Mouse (Mus musculus): ENCODE results near the gene Kif6. TPM values are rescaled to one million over a fixed set of nuclear protein-coding genes. Genes with fewer than 3 reads are reported as not detected.

The Kif6 gene
- total RNA-seq, 1 experiment: 0.36 TPM

DNA sequence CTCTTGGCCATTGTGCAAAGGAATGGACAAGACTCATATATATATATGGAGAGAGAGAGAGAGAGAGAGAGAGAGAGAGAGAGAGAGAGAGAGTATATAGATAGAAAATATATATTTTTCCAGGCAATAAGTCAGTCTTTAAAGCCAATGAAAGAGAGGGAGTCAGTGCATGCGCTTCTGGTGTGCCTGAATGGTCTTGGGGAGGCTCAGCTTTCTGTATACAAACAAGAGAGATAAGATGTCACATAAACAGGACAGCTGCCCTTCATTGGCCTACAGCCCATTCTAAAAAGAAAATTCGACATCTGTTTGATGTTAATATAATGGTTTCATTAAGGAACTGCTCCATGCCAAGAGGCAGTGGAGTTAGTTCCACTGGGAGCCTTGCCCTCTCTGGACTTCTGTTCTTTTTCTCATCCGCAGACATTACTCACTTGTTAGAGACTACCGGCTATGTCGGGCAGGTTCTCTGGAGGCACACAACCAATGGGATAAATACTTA is 219.2 kb downstream of the Kif6 start:
- DNase-seq (ENCODE audit: low read depth, low spot score): no peak
- H3K9me3 ChIP-seq (ENCODE audit: control insufficient read depth, insufficient read depth, low read depth, low read length): no peaks in the 10 kb centered on the region
- in situ Hi-C loops (cut with MboI; ENCODE audit: low sequenced_read_pairs in 2 of 2, unreplicated experiment in 2 of 2): no loop called here

DNA sequence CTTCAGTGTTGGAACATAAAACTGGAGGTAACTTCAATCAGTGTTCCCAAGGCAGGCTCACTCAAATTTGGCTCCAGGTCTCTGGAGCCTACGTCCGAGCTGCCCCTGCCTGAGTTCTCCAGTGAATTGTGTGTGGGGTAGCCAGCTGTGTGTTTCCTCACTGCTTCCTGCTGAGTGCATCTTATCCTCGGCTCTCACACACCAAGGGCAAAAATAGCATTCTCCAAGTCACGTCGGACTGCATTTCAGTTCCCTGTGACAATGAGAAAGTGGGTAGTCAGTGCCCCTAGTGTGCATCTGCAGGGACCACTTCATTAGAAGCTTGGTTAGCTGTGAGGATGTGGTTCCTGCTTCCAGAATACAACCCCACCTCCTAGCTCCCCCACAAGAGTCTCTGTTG is 222.5 kb downstream of the Kif6 start:
- TF ChIP-seq ZNF384 (IDR thresholded peaks at IDR 0.05; ENCODE audit: low read depth, low read length) (no peak), MAFK (IDR thresholded peaks at IDR 0.05; ENCODE audit: insufficient read depth, low read depth, low read length) (no peak), CHD2 (IDR thresholded peaks at IDR 0.05; ENCODE audit: low read depth, low read length) (no peak), HCFC1 (IDR thresholded peaks at IDR 0.05; ENCODE audit: borderline replicate concordance, insufficient read depth, low read length) (no peak), ZC3H11A (IDR thresholded peaks at IDR 0.05; ENCODE audit: borderline replicate concordance, low read depth, low read length) (no peak)
- Histone ChIP-seq H3K36me3 (ENCODE audit: control insufficient read depth, insufficient read depth, low read length, poor library complexity, severe bottlenecking) (no peaks in the 10 kb centered on the region), H3K9me3 (ENCODE audit: control insufficient read depth, insufficient read depth, low read depth, low read length) (no peaks in the 10 kb centered on the region), H3K27ac (ENCODE audit: insufficient read depth, low read depth, low read length, poor library complexity, severe bottlenecking) (no peak overlapping the region), H3K9ac (ENCODE audit: insufficient read depth, low read depth, low read length, poor library complexity, severe bottlenecking) (no peak overlapping the region), H3K4me3 (ENCODE audit: insufficient read depth in 1 of 2, low read depth in 1 of 2, low read length in 2 of 2, poor library complexity in 1 of 2, severe bottlenecking in 1 of 2) (no peak overlapping the region), H3K4me1 (ENCODE audit: control insufficient read depth in 2 of 2, insufficient read depth in 2 of 2, low read length in 2 of 2, poor library complexity in 1 of 2) (no peaks in the 10 kb centered on the region)
- no peak for DNase-seq (ENCODE audit: low read depth, low spot score)
- in situ Hi-C loops (cut with MboI; ENCODE audit: low sequenced_read_pairs in 2 of 2, unreplicated experiment in 2 of 2): no loop called here

More for the DNA sequence above, 219.2 kb downstream of the Kif6 start:
- H3K27ac ChIP-seq (ENCODE audit: insufficient read depth, low read depth, low read length, poor library complexity, severe bottlenecking): no peak overlapping the region
- no peak overlapping the region for H3K4me3 ChIP-seq (ENCODE audit: insufficient read depth in 1 of 2, low read depth in 1 of 2, low read length in 2 of 2, poor library complexity in 1 of 2, severe bottlenecking in 1 of 2)
- H3K4me1 ChIP-seq (ENCODE audit: control insufficient read depth in 2 of 2, insufficient read depth in 2 of 2, low read length in 2 of 2, poor library complexity in 1 of 2): no peaks in the 10 kb centered on the region
- no peak overlapping the region for H3K9ac ChIP-seq (ENCODE audit: insufficient read depth, low read depth, low read length, poor library complexity, severe bottlenecking)
- H3K36me3 ChIP-seq (ENCODE audit: control insufficient read depth, insufficient read depth, low read length, poor library complexity, severe bottlenecking): no peaks in the 10 kb centered on the region
- TF ChIP-seq ZC3H11A (IDR thresholded peaks at IDR 0.05; ENCODE audit: borderline replicate concordance, low read depth, low read length): no peak
- TF ChIP-seq MAFK (IDR thresholded peaks at IDR 0.05; ENCODE audit: insufficient read depth, low read depth, low read length): no peak
- no peak for TF ChIP-seq HCFC1 (IDR thresholded peaks at IDR 0.05; ENCODE audit: borderline replicate concordance, insufficient read depth, low read length)
- TF ChIP-seq ZNF384 (IDR thresholded peaks at IDR 0.05; ENCODE audit: low read depth, low read length): no peak

DNA sequence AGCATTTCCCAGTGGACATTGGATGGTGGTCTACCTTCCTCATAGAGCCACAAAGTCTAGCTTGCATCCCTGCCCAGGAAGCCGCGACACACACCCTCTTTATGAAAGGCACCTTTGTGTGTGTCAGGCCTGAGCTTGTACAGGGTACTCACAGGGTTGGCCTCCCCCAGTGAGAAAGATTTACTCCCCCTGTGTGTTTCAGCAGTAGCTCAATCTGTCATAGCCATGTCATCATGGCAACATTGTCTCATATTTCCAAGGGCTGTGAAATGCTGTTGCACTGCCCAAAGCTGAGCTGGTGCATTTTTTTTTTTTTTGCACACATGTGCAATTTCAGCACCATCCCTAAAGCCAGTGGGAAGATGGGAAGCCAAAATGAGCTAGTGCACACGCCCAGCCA is 224.3 kb downstream of the Kif6 start:
- H3K27ac ChIP-seq (ENCODE audit: insufficient read depth, low read depth, low read length, poor library complexity, severe bottlenecking): no peak overlapping the region
- no peaks in the 10 kb centered on the region for H3K4me1 ChIP-seq (ENCODE audit: control insufficient read depth in 2 of 2, insufficient read depth in 2 of 2, low read length in 2 of 2, poor library complexity in 1 of 2)

DNA sequence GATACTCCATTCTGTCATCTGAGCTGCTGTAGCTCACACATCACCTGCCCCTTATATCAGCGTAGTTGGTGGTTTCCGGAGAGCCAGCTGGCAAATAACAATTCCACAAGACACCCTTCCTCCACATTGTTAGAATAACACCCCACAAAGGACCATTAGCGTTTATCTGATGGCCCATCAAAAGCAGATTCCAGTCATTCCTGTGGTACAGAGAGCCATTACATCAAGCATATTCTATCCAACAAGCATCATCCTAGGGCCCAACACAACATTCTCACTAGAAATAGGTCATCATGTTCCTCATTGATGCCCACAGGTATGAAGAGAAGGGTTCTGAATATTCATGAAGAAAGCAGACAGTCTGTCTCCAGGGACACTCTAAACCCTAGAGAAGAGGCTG is 236.3 kb downstream of the Kif6 start:
- DNase-seq (ENCODE audit: low read depth, low spot score): no peak

More for the DNA sequence above, 224.3 kb downstream of the Kif6 start:
- no peak for DNase-seq (ENCODE audit: low read depth, low spot score)
- Histone ChIP-seq H3K4me3 (ENCODE audit: insufficient read depth in 1 of 2, low read depth in 1 of 2, low read length in 2 of 2, poor library complexity in 1 of 2, severe bottlenecking in 1 of 2) (no peak overlapping the region), H3K9me3 (ENCODE audit: control insufficient read depth, insufficient read depth, low read depth, low read length) (no peaks in the 10 kb centered on the region), H3K36me3 (ENCODE audit: control insufficient read depth, insufficient read depth, low read length, poor library complexity, severe bottlenecking) (no peaks in the 10 kb centered on the region), H3K9ac (ENCODE audit: insufficient read depth, low read depth, low read length, poor library complexity, severe bottlenecking) (no peak overlapping the region)
- in situ Hi-C loops (cut with MboI; ENCODE audit: low sequenced_read_pairs in 2 of 2, unreplicated experiment in 2 of 2): no loop called here
- TF ChIP-seq HCFC1 (IDR thresholded peaks at IDR 0.05; ENCODE audit: borderline replicate concordance, insufficient read depth, low read length) (no peak), MAFK (IDR thresholded peaks at IDR 0.05; ENCODE audit: insufficient read depth, low read depth, low read length) (no peak), CHD2 (IDR thresholded peaks at IDR 0.05; ENCODE audit: low read depth, low read length) (no peak), ZNF384 (IDR thresholded peaks at IDR 0.05; ENCODE audit: low read depth, low read length) (no peak), ZC3H11A (IDR thresholded peaks at IDR 0.05; ENCODE audit: borderline replicate concordance, low read depth, low read length) (no peak)

DNA sequence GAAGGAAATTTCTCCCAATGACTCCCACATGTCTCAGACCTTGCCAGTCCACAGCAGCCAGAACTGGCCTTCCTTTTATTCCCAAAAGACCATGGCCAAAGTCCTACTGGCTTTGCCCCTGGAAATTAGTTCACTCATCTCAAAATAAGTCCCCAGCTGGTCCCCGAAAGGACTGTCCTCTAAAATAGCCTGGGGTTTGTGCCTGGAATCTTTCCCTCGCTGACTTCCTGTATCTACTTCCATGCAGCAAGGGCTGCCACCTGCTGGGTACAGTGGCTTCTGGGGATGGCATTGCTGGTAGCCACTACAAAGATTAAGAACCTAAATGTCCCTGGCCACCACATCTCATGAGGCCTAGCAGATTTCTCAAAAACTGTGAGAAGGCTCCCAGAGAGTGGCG is 237.2 kb downstream of the Kif6 start:
- Histone ChIP-seq H3K36me3 (ENCODE audit: control insufficient read depth, insufficient read depth, low read length, poor library complexity, severe bottlenecking) (no peaks in the 10 kb centered on the region), H3K4me3 (ENCODE audit: insufficient read depth in 1 of 2, low read depth in 1 of 2, low read length in 2 of 2, poor library complexity in 1 of 2, severe bottlenecking in 1 of 2) (no peak overlapping the region), H3K9ac (ENCODE audit: insufficient read depth, low read depth, low read length, poor library complexity, severe bottlenecking) (no peak overlapping the region), H3K4me1 (ENCODE audit: control insufficient read depth in 2 of 2, insufficient read depth in 2 of 2, low read length in 2 of 2, poor library complexity in 1 of 2) (no peaks in the 10 kb centered on the region), H3K9me3 (ENCODE audit: control insufficient read depth, insufficient read depth, low read depth, low read length) (no peaks in the 10 kb centered on the region), H3K27ac (ENCODE audit: insufficient read depth, low read depth, low read length, poor library complexity, severe bottlenecking) (no peak overlapping the region)
- in situ Hi-C loops (cut with MboI; ENCODE audit: low sequenced_read_pairs in 2 of 2, unreplicated experiment in 2 of 2): no loop called here
- DNase-seq (ENCODE audit: low read depth, low spot score): no peak
- TF ChIP-seq HCFC1 (IDR thresholded peaks at IDR 0.05; ENCODE audit: borderline replicate concordance, insufficient read depth, low read length) (no peak), MAFK (IDR thresholded peaks at IDR 0.05; ENCODE audit: insufficient read depth, low read depth, low read length) (no peak), CHD2 (IDR thresholded peaks at IDR 0.05; ENCODE audit: low read depth, low read length) (no peak), ZC3H11A (IDR thresholded peaks at IDR 0.05; ENCODE audit: borderline replicate concordance, low read depth, low read length) (no peak), ZNF384 (IDR thresholded peaks at IDR 0.05; ENCODE audit: low read depth, low read length) (no peak)

More for the DNA sequence above, 236.3 kb downstream of the Kif6 start:
- no peak overlapping the region for H3K4me3 ChIP-seq (ENCODE audit: insufficient read depth in 1 of 2, low read depth in 1 of 2, low read length in 2 of 2, poor library complexity in 1 of 2, severe bottlenecking in 1 of 2)
- H3K9me3 ChIP-seq (ENCODE audit: control insufficient read depth, insufficient read depth, low read depth, low read length): no peaks in the 10 kb centered on the region
- in situ Hi-C loops (cut with MboI; ENCODE audit: low sequenced_read_pairs in 2 of 2, unreplicated experiment in 2 of 2): no loop called here
- H3K4me1 ChIP-seq (ENCODE audit: control insufficient read depth in 2 of 2, insufficient read depth in 2 of 2, low read length in 2 of 2, poor library complexity in 1 of 2): no peaks in the 10 kb centered on the region
- no peak overlapping the region for H3K9ac ChIP-seq (ENCODE audit: insufficient read depth, low read depth, low read length, poor library complexity, severe bottlenecking)
- TF ChIP-seq HCFC1 (IDR thresholded peaks at IDR 0.05; ENCODE audit: borderline replicate concordance, insufficient read depth, low read length) (no peak), ZNF384 (IDR thresholded peaks at IDR 0.05; ENCODE audit: low read depth, low read length) (no peak), CHD2 (IDR thresholded peaks at IDR 0.05; ENCODE audit: low read depth, low read length) (no peak), ZC3H11A (IDR thresholded peaks at IDR 0.05; ENCODE audit: borderline replicate concordance, low read depth, low read length) (no peak), MAFK (IDR thresholded peaks at IDR 0.05; ENCODE audit: insufficient read depth, low read depth, low read length) (no peak)
- no peak overlapping the region for H3K27ac ChIP-seq (ENCODE audit: insufficient read depth, low read depth, low read length, poor library complexity, severe bottlenecking)
- H3K36me3 ChIP-seq (ENCODE audit: control insufficient read depth, insufficient read depth, low read length, poor library complexity, severe bottlenecking): no peaks in the 10 kb centered on the region

Measured in ES-E14 (cell line).